Mouse (Mus musculus): ENCODE measurements around the gene Hoxa3. TPM values are rescaled to one million over a fixed set of nuclear protein-coding genes. Genes with fewer than 3 reads are reported as not detected.

Hoxa3 gene
- total and polyA plus RNA-seq, 3 experiments, result 0.08 to 0.38 (median 0.34) TPM

GRCm38 (mm10) chr6:52219234-52219942, 6.3 kb upstream of the Hoxa3 start:
- H3K4me3 ChIP-seq (replicated peaks in 1 of 3; ENCODE audit: low read depth in 2 of 3, low read length in 2 of 3, poor library complexity in 1 of 3), result no peak overlapping the region
- dilution Hi-C loops (cut with MboI; ENCODE audit: extremely low pct_ligation_motif_present, extremely low pct_unique_long_range_greater_than_20kb, low sequenced_read_pairs), result no loop called here
- no peak for DNase-seq (ENCODE audit: extremely low read depth)

GRCm38 (mm10) chr6:52218643-52219215, 5.6 kb upstream of the Hoxa3 start:
- Histone ChIP-seq H3K27me3 (replicated peaks) (no peaks in the 10 kb centered on the region), H3K79me2 (replicated peaks; ENCODE audit: control insufficient read depth, extremely low read depth, insufficient read depth, poor library complexity, severe bottlenecking) (no peaks in the 10 kb centered on the region), H3K9ac (ENCODE audit: insufficient read depth, low read depth) (no peak overlapping the region), H3K27ac (ENCODE audit: insufficient read depth, low read depth) (no peak overlapping the region), H3K4me3 (replicated peaks in 1 of 3; ENCODE audit: low read depth in 2 of 3, low read length in 2 of 3, poor library complexity in 1 of 3) (no peak overlapping the region), H3K4me1 (ENCODE audit: control insufficient read depth in 1 of 2, insufficient read depth in 2 of 2) (peaks cover under 1 to 13% of the 10 kb centered on the region in 2 experiments; a peak in 2 of 4 replicates), H3K4me2 (ENCODE audit: insufficient read depth, low read depth, poor library complexity, severe bottlenecking) (no peak overlapping the region), H3K36me3 (replicated peaks in 1 of 2; ENCODE audit: control insufficient read depth in 1 of 2, insufficient read depth in 1 of 2, low read length in 1 of 2) (no peaks in the 10 kb centered on the region), H3K9me3 (replicated peaks; ENCODE audit: low read length) (peaks cover 20% of the 10 kb centered on the region)
- in situ Hi-C loops (cut with MboI; ENCODE audit: low pct_ligation_motif_present, low pct_unique_long_range_greater_than_20kb, low sequenced_read_pairs) (loop anchor here (10.0 to 25.0 kb wide), 2 partner anchors 206 to 354 kb away; partner anchors contain the start of gene Skap2), dilution Hi-C loops (cut with MboI; ENCODE audit: extremely low pct_ligation_motif_present, extremely low pct_unique_long_range_greater_than_20kb, low sequenced_read_pairs) (no loop called here)
- TF ChIP-seq MAZ (IDR thresholded peaks at IDR 0.05; ENCODE audit: low read depth, low read length) (no peak), UBTF (IDR thresholded peaks at IDR 0.05; ENCODE audit: low read depth, low read length) (no peak), MXI1 (IDR thresholded peaks at IDR 0.05; ENCODE audit: low read depth, low read length) (no peak), MAFK (IDR thresholded peaks at IDR 0.05; ENCODE audit: insufficient replicate concordance, low read length) (no peak), MEF2A (IDR thresholded peaks at IDR 0.05; ENCODE audit: borderline replicate concordance, low read depth, low read length) (no peak), MYC (IDR thresholded peaks at IDR 0.05; ENCODE audit: low read depth, low read length) (no peak), TCF12 (IDR thresholded peaks at IDR 0.05; ENCODE audit: low read depth, low read length) (no peak), NELFE (IDR thresholded peaks at IDR 0.05; ENCODE audit: low read depth, low read length) (no peak), ZNF384 (IDR thresholded peaks at IDR 0.05; ENCODE audit: low read depth, low read length) (no peak), EP300 (IDR thresholded peaks at IDR 0.05; ENCODE audit: low read length) (no peak), RAD21 (IDR thresholded peaks at IDR 0.05; ENCODE audit: low read depth, low read length) (no peak), GABPA (IDR thresholded peaks at IDR 0.05; ENCODE audit: insufficient replicate concordance, low read depth, low read length) (no peak)
- DNase-seq (ENCODE audit: extremely low read depth), result no peak

More at GRCm38 (mm10) chr6:52219234-52219942, 6.3 kb upstream of the Hoxa3 start:
- H3K9me3 ChIP-seq (replicated peaks; ENCODE audit: low read length), result peaks cover 20% of the 10 kb centered on the region
- H3K27me3 ChIP-seq (replicated peaks), result no peaks in the 10 kb centered on the region
- H3K79me2 ChIP-seq (replicated peaks; ENCODE audit: control insufficient read depth, extremely low read depth, insufficient read depth, poor library complexity, severe bottlenecking), result no peaks in the 10 kb centered on the region
- no peak overlapping the region for H3K9ac ChIP-seq (ENCODE audit: insufficient read depth, low read depth)
- no peak overlapping the region for H3K4me2 ChIP-seq (ENCODE audit: insufficient read depth, low read depth, poor library complexity, severe bottlenecking)
- no peak for TF ChIP-seq ZNF384 (IDR thresholded peaks at IDR 0.05; ENCODE audit: low read depth, low read length)
- no peak for TF ChIP-seq JUND (conservative IDR thresholded peaks at IDR 0.05; ENCODE audit: low read depth, low read length)
- TF ChIP-seq POLR2AphosphoS2 (IDR thresholded peaks at IDR 0.05; ENCODE audit: low read depth, low read length), result no peak
- TF ChIP-seq MXI1 (IDR thresholded peaks at IDR 0.05; ENCODE audit: low read depth, low read length), result no peak
- TF ChIP-seq KAT2A (IDR thresholded peaks at IDR 0.05; ENCODE audit: insufficient replicate concordance, low read length), result no peak
- TF ChIP-seq ELF1 (IDR thresholded peaks at IDR 0.05; ENCODE audit: low read depth, low read length), result no peak
- no peak for TF ChIP-seq USF2 (conservative IDR thresholded peaks at IDR 0.05; ENCODE audit: low read depth, low read length)
- TF ChIP-seq MYC (IDR thresholded peaks at IDR 0.05; ENCODE audit: low read depth, low read length), result no peak
- no peak for TF ChIP-seq POLR2A (IDR thresholded peaks at IDR 0.05; ENCODE audit: low read depth, low read length)
- no peak for TF ChIP-seq HCFC1 (IDR thresholded peaks at IDR 0.05; ENCODE audit: low read depth, low read length)
- no peak for TF ChIP-seq MEF2A (IDR thresholded peaks at IDR 0.05; ENCODE audit: borderline replicate concordance, low read depth, low read length)
- no peak for TF ChIP-seq SMC3 (IDR thresholded peaks at IDR 0.05; ENCODE audit: low read depth, low read length)
- no peak for TF ChIP-seq CHD2 (IDR thresholded peaks at IDR 0.05; ENCODE audit: low read length)
- TF ChIP-seq GABPA (IDR thresholded peaks at IDR 0.05; ENCODE audit: insufficient replicate concordance, low read depth, low read length), result no peak
- TF ChIP-seq NELFE (IDR thresholded peaks at IDR 0.05; ENCODE audit: low read depth, low read length), result no peak
- no peak for TF ChIP-seq USF1 (IDR thresholded peaks at IDR 0.05; ENCODE audit: low read depth, low read length)
- no peak for TF ChIP-seq NRF1 (IDR thresholded peaks at IDR 0.05; ENCODE audit: low read depth, low read length)
- H3K27ac ChIP-seq (ENCODE audit: insufficient read depth, low read depth), result no peak overlapping the region
- no peaks in the 10 kb centered on the region for H3K36me3 ChIP-seq (replicated peaks in 1 of 2; ENCODE audit: control insufficient read depth in 1 of 2, insufficient read depth in 1 of 2, low read length in 1 of 2)
- in situ Hi-C loops (cut with MboI; ENCODE audit: low pct_ligation_motif_present, low pct_unique_long_range_greater_than_20kb, low sequenced_read_pairs), result loop anchor here (10.0 to 25.0 kb wide), 2 partner anchors 207 to 355 kb away; partner anchors contain the start of gene Skap2
- H3K4me1 ChIP-seq (ENCODE audit: control insufficient read depth in 1 of 2, insufficient read depth in 2 of 2), result peaks cover 0 to 13% of the 10 kb centered on the region in 2 experiments; a peak in 2 of 4 replicates

Measured in CH12.LX (cell line).